Mouse (Mus musculus) midbrain, postnatal 0 days (tissue): ENCODE data around the gene Gdf1. TPM values are rescaled to one million over a fixed set of nuclear protein-coding genes. Genes with fewer than 3 reads are reported as not detected.

ENCODE experiments used
- ATAC-seq: fragments of 200-750 bp; cut with Nextera tagmentation; 2 replicates; pipeline ENCODE4 v1.8.0; 2017; ENCODE audit warnings: moderate number of reproducible peaks, mild to moderate bottlenecking, moderate TSS enrichment, moderate library complexity; ENCODE audit not compliant: low FRiP score
- DNase-seq: peaks from one replicate; pipeline ENCODE4 v3.0.0-alpha.2; 2015; ENCODE audit warnings: low spot score
- H3K27ac ChIP-seq: fragments of 300-500 bp; sonication (generic); 2 replicates; pipeline ENCODE4 v1.5.1; 2014; ENCODE audit warnings: low read depth, mild to moderate bottlenecking, low read length, mixed read lengths
- H3K27me3 ChIP-seq: fragments of 300-500 bp; sonication (generic); 2 replicates; pipeline ENCODE4 v1.6.1; 2014; ENCODE audit warnings: low read length, control low read depth, mixed read lengths; ENCODE audit not compliant: insufficient read depth
- H3K36me3 ChIP-seq: fragments of 300-500 bp; sonication (generic); 2 replicates; pipeline ENCODE4 v1.6.1; 2014; ENCODE audit warnings: low read length, control low read depth, mixed read lengths; ENCODE audit not compliant: insufficient read depth
- H3K4me1 ChIP-seq: fragments of 300-500 bp; sonication (generic); 2 replicates; pipeline ENCODE4 v1.6.1; 2014; ENCODE audit warnings: mild to moderate bottlenecking, control low read depth, antibody characterized with exemption, low read length, mixed read lengths; ENCODE audit not compliant: insufficient read depth
- H3K4me2 ChIP-seq: fragments of 300-500 bp; sonication (generic); 2 replicates; pipeline ENCODE4 v1.6.1; 2014; ENCODE audit warnings: low read depth, mild to moderate bottlenecking, low read length, mixed read lengths; ENCODE audit not compliant: poor library complexity, severe bottlenecking
- H3K4me3 ChIP-seq: fragments of 300-500 bp; sonication (generic); 2 replicates; pipeline ENCODE4 v1.5.1; 2014; ENCODE audit warnings: low read depth, mild to moderate bottlenecking, low read length, moderate library complexity
- H3K9ac ChIP-seq: fragments of 300-500 bp; sonication (generic); replicated peaks from 2 replicates; pipeline ENCODE4 v1.6.1; 2014; ENCODE audit warnings: mild to moderate bottlenecking, low read length, moderate library complexity, mixed read lengths; ENCODE audit not compliant: poor library complexity, severe bottlenecking
- H3K9me3 ChIP-seq: fragments of 300-500 bp; sonication (generic); 2 replicates; pipeline ENCODE4 v1.6.1; 2016; ENCODE audit warnings: low read length, control low read depth
- CTCF ChIP-seq: IDR thresholded peaks from 2 replicates; pipeline ENCODE4 v1.5.1; 2016; ENCODE audit warnings: antibody characterized with exemption, mild to moderate bottlenecking
- WGBS: fragments of 180-500 bp; shearing (Covaris S2); extraction: QIAGEN DNeasy Blood & Tissue Kit; methylation state at CpG from one replicate; pipeline ENCODE4 v1.1.7; 2014; 5-methylcytosine and 5-hydroxymethylcytosine counted together
- polyA plus RNA-seq: library from polyadenylated mRNA; unstranded; fragments of >200 nt; fragmentation: Nextera tagmentation; extraction: Ambion mirVana; gene quantifications from 2 replicates; pipeline ENCODE4 v1.2.1, GENCODE M21; 2015
- total RNA-seq: library from RNA; depleted of rRNA; stranded (reverse); fragments of >200 nt; gene quantifications from 2 replicates; pipeline ENCODE4 v1.2.3, GENCODE M21; 2014

Gdf1 gene
- total and polyA plus RNA-seq, 2 experiments from 2014 or later, result 5.3 TPM; not detected in 1

DNA sequence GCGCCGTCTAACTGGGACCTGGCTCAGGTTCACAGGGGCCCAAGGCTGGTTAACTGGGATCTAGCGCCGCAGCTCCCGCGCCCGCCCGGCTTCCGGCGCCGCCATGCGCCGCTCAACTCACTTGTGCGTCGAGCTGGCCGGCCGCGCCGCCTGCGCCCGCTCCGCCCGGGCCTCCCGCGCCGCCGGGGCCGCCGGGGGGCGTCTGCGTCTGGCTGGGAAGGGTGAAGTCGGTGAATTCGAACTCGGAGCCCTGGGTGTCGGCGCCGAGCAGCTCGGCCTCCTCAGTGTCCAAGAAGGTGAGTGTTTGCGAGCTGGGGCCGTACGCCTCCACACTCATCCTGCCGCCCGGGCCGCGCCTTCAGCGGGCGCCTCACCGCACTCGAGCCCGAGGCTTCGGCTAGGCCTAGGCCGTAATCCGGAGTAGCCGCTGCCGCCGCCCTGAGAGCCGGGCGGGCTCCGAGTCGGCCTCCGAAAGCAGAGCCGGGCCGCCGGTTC is 23.1 kb downstream of the Gdf1 start:
- H3K4me3 ChIP-seq, result peak overlapping the region; percentile 100
- peaks cover 16% of the 10 kb centered on the region for H3K4me1 ChIP-seq
- WGBS, result 0% methylated on average over 37 of the region's 64 CpGs
- H3K9ac ChIP-seq, result peak overlapping the region; percentile 93
- ATAC-seq (peak; percentile 42), DNase-seq (no peak)
- H3K27me3 ChIP-seq, result no peaks in the 10 kb centered on the region
- TF ChIP-seq CTCF, result no peak
- H3K9me3 ChIP-seq, result no peaks in the 10 kb centered on the region
- H3K27ac ChIP-seq, result peak overlapping the region; percentile 86
- peaks cover 9% of the 10 kb centered on the region for H3K36me3 ChIP-seq
- H3K4me2 ChIP-seq, result peak overlapping the region; percentile 98

DNA sequence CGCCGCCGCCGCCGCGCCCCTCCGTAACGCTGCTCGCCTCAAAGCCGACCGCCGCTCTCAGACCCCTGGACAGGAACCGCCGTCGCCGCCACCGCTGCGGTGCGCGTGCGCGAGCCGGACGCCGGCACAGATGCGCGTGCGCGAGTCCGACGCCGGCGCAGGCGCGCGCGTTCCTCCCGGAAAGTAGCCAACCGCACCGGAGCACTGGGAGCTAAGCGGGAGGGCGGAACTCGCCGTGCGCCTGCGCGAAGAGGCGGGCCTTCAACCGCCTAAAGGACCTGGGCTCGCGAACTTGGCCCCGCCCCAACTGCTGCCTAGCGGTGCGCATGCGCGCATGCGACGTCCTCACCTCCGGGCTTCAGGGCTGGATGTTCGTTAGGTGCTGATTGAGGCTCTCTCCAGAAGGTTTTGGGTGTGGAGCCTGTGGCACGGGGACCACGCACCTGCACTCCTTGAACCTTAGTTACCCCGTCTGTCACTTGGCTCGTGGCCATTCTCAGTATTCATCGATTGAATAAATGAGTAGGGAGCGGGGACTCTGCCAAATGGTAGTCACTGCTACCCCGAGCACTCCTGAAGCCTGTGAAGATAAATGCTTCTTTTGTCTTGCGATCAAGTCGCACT is 23.7 kb downstream of the Gdf1 start, which contains the start of gene Upf1:
Upf1 (minus strand) TSS at position 85 of the 624 bp plus-strand sequence.
- peaks cover 9% of the 10 kb centered on the region for H3K36me3 ChIP-seq
- TF ChIP-seq CTCF, result no peak
- peak within 1 kb of the TSS; percentile 98 for H3K4me2 ChIP-seq
- H3K27me3 ChIP-seq, result no peaks in the 10 kb centered on the region
- DNase-seq (peak; percentile 98), ATAC-seq (peak; percentile 91)
- H3K9me3 ChIP-seq, result no peaks in the 10 kb centered on the region
- WGBS, result under 1% methylated on average over 58 of the region's 69 CpGs
- peaks cover 16% of the 10 kb centered on the region for H3K4me1 ChIP-seq
- H3K27ac ChIP-seq, result peak within 1 kb of the TSS; percentile 86
- peak within 1 kb of the TSS; percentile 100 for H3K4me3 ChIP-seq
- H3K9ac ChIP-seq, result peak within 1 kb of the TSS; percentile 93

DNA sequence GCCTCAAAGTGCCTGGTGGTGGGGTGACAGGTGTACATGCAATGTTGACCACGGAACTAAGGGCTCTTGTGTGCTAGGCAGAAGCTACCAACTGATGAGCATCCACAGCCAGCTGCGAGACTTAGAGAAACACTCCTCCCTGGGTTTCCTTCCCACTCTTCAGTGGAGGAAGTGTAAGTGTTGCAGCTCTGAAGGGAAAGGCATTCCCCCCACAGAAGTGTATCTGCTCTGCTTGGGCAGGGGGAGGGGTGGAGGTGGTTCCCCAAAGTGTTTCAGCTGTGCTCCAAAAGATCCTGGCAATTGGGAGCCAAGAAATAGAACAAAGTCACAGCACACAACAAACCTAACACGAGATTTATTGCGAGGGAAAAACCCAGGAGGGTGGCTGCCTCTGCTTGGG is 24.4 kb downstream of the Gdf1 start:
- no peaks in the 10 kb centered on the region for H3K9me3 ChIP-seq
- peaks cover 5% of the 10 kb centered on the region; the same call in 1 of the 2 replicates for H3K36me3 ChIP-seq
- peaks cover 16% of the 10 kb centered on the region for H3K4me1 ChIP-seq
- peak overlapping the region; percentile 100 for H3K4me3 ChIP-seq
- H3K9ac ChIP-seq, result peak overlapping the region; percentile 67
- no peak for DNase-seq
- no peak for TF ChIP-seq CTCF
- no peak; the same call in 1 of the 2 replicates for ATAC-seq
- no peaks in the 10 kb centered on the region for H3K27me3 ChIP-seq
- peak overlapping the region; percentile 84 for H3K27ac ChIP-seq
- WGBS, result 71% methylated on average over 4 of the region's 4 CpGs
- H3K4me2 ChIP-seq, result peak overlapping the region; percentile 98

DNA sequence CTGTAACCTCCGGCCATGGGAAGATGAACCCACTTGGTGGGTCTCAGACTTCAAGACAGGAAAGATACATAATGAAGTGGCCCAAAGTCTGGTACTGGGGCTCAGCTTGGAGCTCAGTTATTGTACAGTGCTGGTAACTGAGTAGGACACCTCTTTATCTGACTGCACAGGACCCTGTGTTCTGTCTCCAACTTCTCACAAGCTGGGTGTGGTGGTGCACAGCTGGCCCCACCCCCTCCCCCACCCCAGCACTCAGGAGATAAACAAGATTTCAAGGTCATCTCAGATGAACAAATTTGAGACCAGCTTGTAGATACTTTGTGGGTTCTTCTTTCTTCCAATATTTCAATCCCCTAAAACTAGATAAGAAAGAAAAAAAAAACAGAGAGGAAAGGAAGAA is 26.5 kb downstream of the Gdf1 start:
- no peaks in the 10 kb centered on the region for H3K36me3 ChIP-seq
- ATAC-seq, result no peak
- no peak for DNase-seq
- H3K9ac ChIP-seq, result no peak overlapping the region
- TF ChIP-seq CTCF, result no peak
- 89% methylated on average over 1 of the region's 1 CpGs for WGBS
- no peak overlapping the region for H3K4me2 ChIP-seq
- H3K4me3 ChIP-seq, result no peak overlapping the region
- H3K27ac ChIP-seq, result no peak overlapping the region
- H3K9me3 ChIP-seq, result no peaks in the 10 kb centered on the region
- no peaks in the 10 kb centered on the region for H3K27me3 ChIP-seq
- H3K4me1 ChIP-seq, result peaks cover 12% of the 10 kb centered on the region

DNA sequence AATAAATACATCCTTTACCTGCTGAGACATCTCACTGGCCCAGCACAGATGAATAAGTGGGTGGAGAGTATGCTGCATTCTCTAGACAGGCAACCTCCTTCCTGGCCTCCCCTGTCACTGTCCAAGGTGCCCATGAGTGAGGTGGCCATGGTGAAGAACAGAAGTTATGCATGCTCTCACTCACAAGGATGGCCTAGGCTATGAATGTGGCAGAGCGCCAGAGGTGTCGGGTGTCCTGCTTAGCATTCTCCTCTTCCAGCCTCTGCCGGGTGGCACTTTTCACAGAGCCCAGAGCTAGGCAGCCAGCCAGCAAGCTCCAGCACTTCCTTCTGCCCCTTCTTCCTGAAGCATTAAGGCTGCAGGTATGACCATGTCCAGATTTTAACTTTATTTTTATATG is 29.8 kb downstream of the Gdf1 start:
- Histone ChIP-seq H3K9me3 (no peaks in the 10 kb centered on the region), H3K27ac (no peak overlapping the region), H3K4me2 (no peak overlapping the region), H3K27me3 (no peaks in the 10 kb centered on the region), H3K4me1 (no peaks in the 10 kb centered on the region), H3K36me3 (no peaks in the 10 kb centered on the region), H3K4me3 (no peak overlapping the region), H3K9ac (no peak overlapping the region)
- WGBS, result 31% methylated on average over 3 of the region's 3 CpGs
- ATAC-seq, result no peak
- TF ChIP-seq CTCF, result no peak
- peak; percentile 38 for DNase-seq

DNA sequence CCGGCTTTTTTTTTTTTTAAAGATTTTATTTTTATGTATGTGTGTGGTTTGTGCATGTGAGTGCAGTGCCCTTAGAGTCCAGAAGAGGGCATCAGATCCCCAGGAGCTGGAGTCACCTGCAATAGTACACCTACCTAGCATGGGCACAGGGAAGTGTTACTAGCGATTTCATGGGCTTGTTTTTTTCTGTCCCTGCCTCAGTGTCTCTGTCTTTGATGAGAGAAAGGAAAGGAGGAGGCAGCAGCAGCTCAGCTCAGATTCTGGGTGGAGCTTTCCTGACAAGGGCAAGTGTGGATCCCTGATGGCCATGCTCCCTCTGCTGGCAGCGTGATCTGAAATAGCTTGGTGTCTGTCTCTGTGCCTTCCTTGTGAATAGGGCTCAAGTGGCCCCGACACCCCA is 31.2 kb downstream of the Gdf1 start:
- Histone ChIP-seq H3K9ac (no peak overlapping the region), H3K27ac (no peak overlapping the region), H3K27me3 (no peaks in the 10 kb centered on the region), H3K9me3 (no peaks in the 10 kb centered on the region), H3K4me3 (no peak overlapping the region), H3K36me3 (no peaks in the 10 kb centered on the region), H3K4me2 (no peak overlapping the region), H3K4me1 (no peaks in the 10 kb centered on the region)
- TF ChIP-seq CTCF, result peak; percentile 29; the same call in 1 of the 2 replicates
- DNase-seq (no peak), ATAC-seq (no peak)
- WGBS, result 48% methylated on average over 4 of the region's 4 CpGs
